ENCODE assay signal across 8 mouse cellular contexts in the genomic region with DNA sequence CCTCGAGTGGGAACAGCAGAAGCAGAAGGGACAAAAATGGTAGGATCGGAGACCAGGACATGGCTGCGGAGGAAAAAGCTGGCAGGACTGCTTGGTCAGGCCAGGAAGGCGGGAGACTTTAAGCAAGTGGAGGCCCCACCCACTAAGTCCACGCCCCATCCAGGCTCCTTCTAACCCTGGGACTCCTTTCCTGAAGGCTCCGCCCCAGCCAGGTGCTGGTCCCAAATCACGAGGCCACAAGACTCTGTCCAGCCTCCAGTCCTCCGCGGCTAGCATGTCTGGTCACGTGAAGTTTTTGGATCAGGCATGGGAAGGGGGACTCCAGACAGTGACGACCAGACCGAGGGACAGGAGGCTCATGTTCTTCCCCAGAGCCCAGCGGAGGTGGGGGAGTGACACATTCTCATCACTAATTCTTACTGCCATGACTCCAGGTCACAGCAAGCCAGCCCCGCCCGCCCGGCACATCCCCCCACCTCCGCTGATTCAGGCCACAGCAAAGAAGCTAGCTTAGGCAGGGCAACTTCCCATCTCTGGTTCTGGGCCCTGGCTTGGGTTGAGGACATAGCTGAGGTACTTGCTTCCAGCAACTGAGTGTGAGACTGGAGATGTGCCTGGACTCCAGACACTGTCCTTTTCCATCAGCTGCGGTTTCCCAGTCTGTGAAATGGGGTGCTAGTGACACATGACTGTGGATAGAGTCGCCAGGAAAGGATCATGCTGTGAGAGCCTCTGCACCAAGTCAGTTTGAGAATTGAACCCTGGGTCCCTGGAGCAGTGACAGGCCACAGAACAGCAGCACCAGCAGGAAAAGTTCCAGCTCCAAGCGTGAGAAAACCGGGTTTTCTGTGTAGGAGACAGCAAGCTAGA. TPM values are rescaled to one million over a fixed set of nuclear protein-coding genes. Genes with fewer than 3 reads are reported as not detected.
DNase-seq lines count a peak whose midpoint lies in the region; ATAC-seq and TF ChIP-seq lines count a peak whose summit lies in the region.

No protein-coding gene starts in this region.

- peak; percentile 11; the same call in 1 of the 2 replicates for TF ChIP-seq POLR2A in cerebellum, adult 2 months (IDR thresholded peaks at IDR 0.05; ENCODE audit: borderline replicate concordance, insufficient read depth, low read length)

- H3K4me2 ChIP-seq in hindbrain, embryonic 15.5 days: peak overlapping the region; percentile 51
- peak overlapping the region; percentile 93 for H3K4me2 ChIP-seq in liver, embryonic 12.5 days

- 10% methylated on average over 21 of the region's 21 CpGs for WGBS in cerebellum, adult 2 months
- WGBS in hindbrain, embryonic 15.5 days: 11% methylated on average over 21 of the region's 21 CpGs
- WGBS in liver, embryonic 12.5 days (ENCODE audit: insufficient replicate concordance): 12% methylated on average over 21 of the region's 21 CpGs

- no peak for ATAC-seq in CD4-positive, CD25-positive, alpha-beta regulatory T cell, adult 4 months
- no peak for ATAC-seq in hindbrain, embryonic 15.5 days (ENCODE audit: low FRiP score, low read depth)
- ATAC-seq in liver, embryonic 12.5 days: peak; percentile 44

- no peak for TF ChIP-seq CTCF in cerebellum, adult 2 months (IDR thresholded peaks at IDR 0.05; ENCODE audit: borderline replicate concordance, insufficient read depth, low read depth, low read length)

- no peaks in the 10 kb centered on the region for H3K27me3 ChIP-seq in cerebellum, adult 2 months (ENCODE audit: control insufficient read depth, insufficient read depth, low read length)
- peaks cover 21% of the 10 kb centered on the region for H3K27me3 ChIP-seq in hindbrain, embryonic 15.5 days
- H3K27me3 ChIP-seq in liver, embryonic 12.5 days (replicated peaks): 0 out of 2 replicates have a peak, but pooled peaks cover 4% of the 10 kb centered on the region

- peaks cover 35% of the 10 kb centered on the region for H3K36me3 ChIP-seq in hindbrain, embryonic 15.5 days
- peaks cover 40% of the 10 kb centered on the region for H3K36me3 ChIP-seq in liver, embryonic 12.5 days

- H3K9me3 ChIP-seq in hindbrain, embryonic 15.5 days: no peaks in the 10 kb centered on the region
- H3K9me3 ChIP-seq in liver, embryonic 12.5 days (replicated peaks): no peaks in the 10 kb centered on the region

- peak; percentile 54 for DNase-seq in CD4-positive, CD25-positive, alpha-beta regulatory T cell, adult 2 months (ENCODE audit: low read depth, low spot score)
- DNase-seq in cerebellum, adult 2 months: peak; percentile 58 to 66
- peak; percentile 83 for DNase-seq in gastrocnemius, adult 18-20 months (ENCODE audit: low spot score)
- peak; percentile 54 for DNase-seq in naive thymus-derived CD4-positive, alpha-beta T cell, adult 2 months (ENCODE audit: low read depth)
- no peak for DNase-seq in frontal cortex, postnatal 36 days (ENCODE audit: low spot score in 2 of 2)

- H3K27ac ChIP-seq in cerebellum, adult 2 months (ENCODE audit: insufficient read depth, low read length): no peak overlapping the region
- no peak overlapping the region for H3K27ac ChIP-seq in hindbrain, embryonic 15.5 days (replicated peaks)
- peak overlapping the region; percentile 91 for H3K27ac ChIP-seq in liver, embryonic 12.5 days

- peak overlapping the region; percentile 28; the same call in 1 of the 2 replicates for H3K9ac ChIP-seq in hindbrain, embryonic 15.5 days
- H3K9ac ChIP-seq in liver, embryonic 12.5 days: peak overlapping the region; percentile 76

- peak overlapping the region; percentile 35 for H3K4me3 ChIP-seq in cerebellum, adult 2 months (replicated peaks; ENCODE audit: insufficient read depth, low read depth, low read length)
- H3K4me3 ChIP-seq in hindbrain, embryonic 15.5 days: peak overlapping the region; percentile 23
- peak overlapping the region; percentile 63 for H3K4me3 ChIP-seq in liver, embryonic 12.5 days

- peaks cover 20% of the 10 kb centered on the region for H3K4me1 ChIP-seq in cerebellum, adult 2 months (ENCODE audit: control insufficient read depth, insufficient read depth, low read length)
- peaks cover 26% of the 10 kb centered on the region for H3K4me1 ChIP-seq in hindbrain, embryonic 15.5 days (replicated peaks)
- peaks cover 95% of the 10 kb centered on the region for H3K4me1 ChIP-seq in liver, embryonic 12.5 days

RNA-seq across cellular contexts. Expression of a gene that starts 6.1 kb away (rescaled TPM):
- polyA plus RNA-seq in CD4-positive, CD25-positive, alpha-beta regulatory T cell, adult 4 months (2017; shearing (Covaris generic)): 10 to 100 TPM; 30.2 to 39.2 TPM
- polyA plus RNA-seq in cerebellum, adult 2 months (2012; rRNA removed): 81.1 and 83.4 TPM in 2 replicates
- total RNA-seq in gastrocnemius, adult 18-20 months (2021): 10 to 100 TPM; 19.9 to 20.9 TPM
- polyA plus RNA-seq in hindbrain, embryonic 15.5 days (2015; fragmentation: Nextera tagmentation; extraction: Ambion mirVana): 40.4 and 44.9 TPM in 2 replicates
- 52.2 and 52.7 TPM in 2 replicates for polyA plus RNA-seq in liver, embryonic 12.5 days (2016; fragmentation: Nextera tagmentation; extraction: Ambion mirVana)

RNA-seq across cellular contexts. Expression of a gene that starts 9.7 kb away (rescaled TPM):
- 1 to 10 TPM; 4.3 to 4.5 TPM for polyA plus RNA-seq in CD4-positive, CD25-positive, alpha-beta regulatory T cell, adult 4 months (2017; shearing (Covaris generic))
- polyA plus RNA-seq in cerebellum, adult 2 months (2012; rRNA removed): 150 and 158 TPM in 2 replicates
- total RNA-seq in gastrocnemius, adult 18-20 months (2021): 10 to 100 TPM; 13.3 to 15.1 TPM
- 104 and 113 TPM in 2 replicates for polyA plus RNA-seq in hindbrain, embryonic 15.5 days (2015; fragmentation: Nextera tagmentation; extraction: Ambion mirVana)
- 23.3 and 27.3 TPM in 2 replicates for polyA plus RNA-seq in liver, embryonic 12.5 days (2016; fragmentation: Nextera tagmentation; extraction: Ambion mirVana)

RNA-seq across cellular contexts. Expression of a gene that starts 12.3 kb away (rescaled TPM):
- 1 to 10 TPM; 7.5 to 9.6 TPM for polyA plus RNA-seq in CD4-positive, CD25-positive, alpha-beta regulatory T cell, adult 4 months (2017; shearing (Covaris generic))
- 1,156 and 1,176 TPM in 2 replicates for polyA plus RNA-seq in cerebellum, adult 2 months (2012; rRNA removed)
- 10 to 100 TPM; 32.5 to 36.5 TPM for total RNA-seq in gastrocnemius, adult 18-20 months (2021)
- 503 and 561 TPM in 2 replicates for polyA plus RNA-seq in hindbrain, embryonic 15.5 days (2015; fragmentation: Nextera tagmentation; extraction: Ambion mirVana)
- 3.3 and 3.9 TPM in 2 replicates for polyA plus RNA-seq in liver, embryonic 12.5 days (2016; fragmentation: Nextera tagmentation; extraction: Ambion mirVana)

RNA-seq across cellular contexts. Expression of a gene that starts 38.0 kb away (rescaled TPM):
- 10 to 100 TPM; 15.1 to 17.5 TPM for polyA plus RNA-seq in CD4-positive, CD25-positive, alpha-beta regulatory T cell, adult 4 months (2017; shearing (Covaris generic))
- polyA plus RNA-seq in cerebellum, adult 2 months (2012; rRNA removed): 69.5 and 70.4 TPM in 2 replicates
- total RNA-seq in gastrocnemius, adult 18-20 months (2021): 1 to 10 TPM; 2.7 TPM
- polyA plus RNA-seq in hindbrain, embryonic 15.5 days (2015; fragmentation: Nextera tagmentation; extraction: Ambion mirVana): 21.2 and 25.1 TPM in 2 replicates
- polyA plus RNA-seq in liver, embryonic 12.5 days (2016; fragmentation: Nextera tagmentation; extraction: Ambion mirVana): 9.8 and 10.4 TPM in 2 replicates

RNA-seq across cellular contexts. Expression of a gene that starts 41.4 kb away (rescaled TPM):
- 10 to 100 TPM; 13.7 to 24.7 TPM for polyA plus RNA-seq in CD4-positive, CD25-positive, alpha-beta regulatory T cell, adult 4 months (2017; shearing (Covaris generic))
- 1.8 and 1.9 TPM in 2 replicates for polyA plus RNA-seq in cerebellum, adult 2 months (2012; rRNA removed)
- total RNA-seq in gastrocnemius, adult 18-20 months (2021): under 1 TPM in 1 of 2 experiments, not detected in 1; 0.07 TPM
- 0.14 TPM in 1 of 2 replicates, not detected in the other for polyA plus RNA-seq in hindbrain, embryonic 15.5 days (2015; fragmentation: Nextera tagmentation; extraction: Ambion mirVana)
- 0.18 and 0.22 TPM in 2 replicates for polyA plus RNA-seq in liver, embryonic 12.5 days (2016; fragmentation: Nextera tagmentation; extraction: Ambion mirVana)

Comparison
In these comparisons a context has a peak if more than half of its experiments do, and no peak if none do; other contexts are left out.
1. DNase-seq: peak in CD4-positive, CD25-positive, alpha-beta regulatory T cell, adult 2 months (single experiment), cerebellum, adult 2 months (2 of 2), gastrocnemius, adult 18-20 months (single experiment) and naive thymus-derived CD4-positive, alpha-beta T cell, adult 2 months (single experiment); none in frontal cortex, postnatal 36 days (0 of 2).
2. RNA of a gene that starts 12.3 kb away (polyA plus RNA-seq): 1,156 to 1,176 TPM in cerebellum, adult 2 months and 503 to 561 TPM in hindbrain, embryonic 15.5 days; 7.5 to 9.6 TPM in CD4-positive, CD25-positive, alpha-beta regulatory T cell, adult 4 months and 3.3 to 3.9 TPM in liver, embryonic 12.5 days; every median in the first group is over 10 times any median in the second.
3. Peak in every context shown above with its lines, with median percentiles within 50 percentile points of each other: H3K4me3 ChIP-seq.